Mouse (Mus musculus) midbrain, embryonic 10.5 days (tissue): Measurements from ENCODE around the gene Mkks. TPM values are rescaled to one million over a fixed set of nuclear protein-coding genes. Genes with fewer than 3 reads are reported as not detected.

Experiments used
- DNase-seq: peaks from one replicate; pipeline ENCODE4 v3.0.0-alpha.2; 2017; ENCODE audit warnings: low spot score
- H3K27ac ChIP-seq: fragments of 300-500 bp; sonication (generic); replicated peaks from 2 replicates; pipeline ENCODE4 v1.5.1; 2016; ENCODE audit warnings: mild to moderate bottlenecking
- H3K27me3 ChIP-seq: fragments of 300-500 bp; sonication (generic); 2 replicates; pipeline ENCODE4 v1.6.1; 2016; ENCODE audit warnings: low read depth, mild to moderate bottlenecking; ENCODE audit not compliant: poor library complexity, severe bottlenecking
- H3K36me3 ChIP-seq: fragments of 300-500 bp; sonication (generic); 2 replicates; pipeline ENCODE4 v1.6.1; 2016; ENCODE audit warnings: mild to moderate bottlenecking, moderate library complexity
- H3K4me1 ChIP-seq: fragments of 300-500 bp; sonication (generic); 2 replicates; pipeline ENCODE4 v1.6.1; 2016
- H3K4me3 ChIP-seq: fragments of 300-500 bp; sonication (generic); 2 replicates; pipeline ENCODE4 v1.5.1; 2016; ENCODE audit warnings: mild to moderate bottlenecking, moderate library complexity
- H3K9me3 ChIP-seq: fragments of 300-500 bp; sonication (generic); replicated peaks from 2 replicates; pipeline ENCODE4 v1.6.1; 2016; ENCODE audit warnings: mild to moderate bottlenecking
- WGBS: fragments of 180-500 bp; shearing (Covaris S2); methylation state at CpG from one replicate; pipeline ENCODE4 v1.1.7; 2016; 5-methylcytosine and 5-hydroxymethylcytosine counted together
- polyA plus RNA-seq: library from polyadenylated mRNA; unstranded; fragments of >200 nt; fragmentation: Nextera tagmentation; extraction: Ambion mirVana; gene quantifications from 2 replicates; pipeline ENCODE4 v1.2.1, GENCODE M21; 2016

Gene Mkks
- polyA plus RNA-seq = 14.0 and 16.4 TPM in 2 replicates

GRCm38 (mm10) chr2:136891068-136891950 lies at the start of gene Mkks, which contains the start of the genes Slx4ip and AL731706.1:
Mkks (minus strand) TSS chr2:136891389.
Slx4ip (plus strand) TSS chr2:136891218.
AL731706.1 (minus strand) TSS chr2:136891389.
- Histone ChIP-seq H3K9me3 (no peaks in the 10 kb centered on the region), H3K4me1 (peaks cover 21% of the 10 kb centered on the region), H3K36me3 (no peaks in the 10 kb centered on the region), H3K4me3 (peak within 1 kb of the TSS; percentile 81), H3K27ac (peak within 1 kb of the TSS; percentile 96), H3K27me3 (no peaks in the 10 kb centered on the region)
- DNase-seq = peak; percentile 99
- WGBS = under 1% methylated on average over 49 of the region's 49 CpGs

DNA sequence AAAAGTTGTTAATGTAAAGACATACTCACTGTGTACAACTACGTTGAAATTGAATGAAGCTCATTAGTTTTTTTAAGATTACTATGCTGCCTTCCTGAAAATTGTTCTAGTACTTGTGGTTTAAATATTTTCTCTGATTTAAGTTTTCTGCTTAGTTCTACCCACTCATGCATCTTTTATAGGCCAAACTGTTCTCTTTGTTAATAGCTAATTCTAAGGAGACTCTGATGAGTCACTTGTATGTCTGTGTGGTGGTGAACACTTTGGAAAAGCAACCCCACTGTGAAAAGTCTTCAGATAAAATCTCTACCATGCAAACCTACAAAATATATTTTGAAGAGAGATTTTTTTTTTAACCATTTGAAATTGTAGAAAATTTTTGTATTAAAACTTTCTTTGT lies 47.1 kb upstream of the Mkks start:
- 96% methylated on average over 1 of the region's 1 CpGs for WGBS
- H3K4me3 ChIP-seq = no peak overlapping the region
- H3K27me3 ChIP-seq = no peaks in the 10 kb centered on the region
- no peak overlapping the region for H3K27ac ChIP-seq
- no peak for DNase-seq
- no peaks in the 10 kb centered on the region for H3K9me3 ChIP-seq
- no peaks in the 10 kb centered on the region for H3K36me3 ChIP-seq
- H3K4me1 ChIP-seq = no peaks in the 10 kb centered on the region

DNA sequence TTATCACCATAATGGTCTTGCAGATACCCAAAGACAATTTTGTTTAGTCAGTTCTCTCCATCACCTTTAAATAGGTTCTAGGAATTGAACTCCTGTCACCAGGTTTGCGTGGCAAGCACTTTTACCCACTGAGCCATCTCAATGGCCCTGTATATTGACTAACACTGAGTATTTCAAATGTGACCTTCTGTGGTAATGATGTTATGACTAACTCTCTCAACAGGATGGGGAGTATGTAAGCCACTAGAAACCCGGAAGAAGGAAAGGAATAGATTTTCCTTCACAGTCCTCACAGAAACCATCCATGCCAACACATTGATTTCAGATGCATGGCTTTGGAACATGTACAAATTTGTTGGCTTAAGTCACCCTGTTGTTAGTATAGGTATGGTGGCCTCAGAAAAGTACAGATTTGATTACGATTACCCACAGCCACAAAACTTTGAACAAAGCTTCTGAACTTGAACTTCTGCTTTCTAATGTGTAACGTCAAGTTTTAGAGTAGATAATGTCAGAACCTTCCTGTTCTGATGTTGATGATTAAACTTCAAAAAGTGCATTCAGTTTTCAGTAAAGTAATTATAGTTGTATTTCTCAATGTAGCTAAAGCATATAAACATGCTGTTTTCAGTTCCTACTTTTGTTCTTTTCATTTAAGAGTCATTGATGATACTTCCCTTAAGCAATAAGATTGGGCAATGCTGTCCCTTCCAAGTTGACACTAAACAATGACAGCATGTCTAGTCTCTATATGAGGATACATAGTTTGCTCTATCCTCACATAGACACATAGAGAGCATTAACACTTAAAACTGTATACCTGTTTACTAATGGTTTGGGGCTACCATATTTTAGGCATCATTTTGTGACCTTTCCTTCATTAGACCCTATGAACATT lies 45.5 kb upstream of the Mkks start:
- H3K9me3 ChIP-seq = no peaks in the 10 kb centered on the region
- no peaks in the 10 kb centered on the region for H3K4me1 ChIP-seq
- no peak overlapping the region for H3K27ac ChIP-seq
- 92% methylated on average over 4 of the region's 4 CpGs for WGBS
- no peak for DNase-seq
- no peaks in the 10 kb centered on the region for H3K36me3 ChIP-seq
- no peak overlapping the region for H3K4me3 ChIP-seq
- H3K27me3 ChIP-seq = no peaks in the 10 kb centered on the region

DNA sequence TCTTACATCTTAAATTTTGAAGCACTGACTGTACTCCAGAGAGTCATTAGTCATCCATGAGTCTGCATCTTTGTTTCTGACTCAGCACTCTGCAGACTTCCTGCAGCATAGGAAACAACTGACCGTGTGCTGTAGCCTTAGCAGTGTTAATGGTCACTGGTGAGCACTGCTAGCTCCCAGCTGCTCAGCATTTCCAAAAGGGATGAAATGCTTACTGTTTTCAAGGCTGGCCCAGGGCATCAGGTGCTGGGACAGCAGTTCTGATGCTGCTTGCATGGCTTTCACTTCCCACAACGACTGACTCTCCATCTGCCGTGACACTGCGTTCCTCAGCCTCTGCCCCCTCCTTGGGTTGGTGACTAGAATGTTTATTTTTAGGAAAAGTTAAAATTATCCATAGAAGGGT lies 29.8 kb upstream of the Mkks start:
- Histone ChIP-seq H3K36me3 (no peaks in the 10 kb centered on the region), H3K4me1 (no peaks in the 10 kb centered on the region), H3K4me3 (no peak overlapping the region), H3K27me3 (no peaks in the 10 kb centered on the region), H3K27ac (no peak overlapping the region), H3K9me3 (no peaks in the 10 kb centered on the region)
- WGBS = 76% methylated on average over 4 of the region's 4 CpGs
- DNase-seq = no peak

DNA sequence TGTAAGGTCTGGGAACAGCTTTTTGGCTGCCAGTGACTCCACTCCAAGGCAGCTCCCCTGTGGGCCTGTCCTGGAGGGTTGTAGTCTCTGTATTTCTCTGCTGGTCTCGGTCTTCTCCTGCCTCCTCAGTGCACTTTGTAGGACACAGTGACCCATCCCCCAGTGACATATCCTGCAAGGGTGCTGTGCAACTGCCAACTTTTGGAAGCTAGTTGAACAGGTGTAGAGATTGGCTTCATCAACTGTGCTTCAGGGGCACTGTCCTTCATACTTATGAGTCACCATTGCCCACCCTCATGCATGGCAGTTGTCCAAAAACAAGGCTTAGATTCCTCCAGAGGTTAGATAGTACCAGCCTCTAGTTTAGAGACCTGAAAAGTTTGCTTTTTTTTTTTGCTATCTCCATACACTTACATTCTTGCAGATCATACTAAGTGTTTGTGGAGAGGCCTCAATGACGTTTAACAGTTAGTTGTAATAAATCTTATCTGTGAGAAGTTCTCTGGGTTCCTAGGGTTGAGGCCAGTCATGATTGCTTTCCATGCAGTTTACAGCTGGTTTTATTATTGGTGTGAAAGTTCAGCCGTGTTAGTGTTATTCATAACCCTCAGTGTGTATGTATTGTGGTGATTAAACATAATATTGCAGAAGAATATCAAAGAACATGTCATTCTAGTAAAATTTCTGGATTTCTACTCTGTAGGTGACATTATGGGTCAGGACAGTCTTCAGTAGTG lies 29.2 kb upstream of the Mkks start:
- Histone ChIP-seq H3K36me3 (no peaks in the 10 kb centered on the region), H3K27me3 (no peaks in the 10 kb centered on the region), H3K27ac (no peak overlapping the region), H3K9me3 (no peaks in the 10 kb centered on the region), H3K4me1 (no peaks in the 10 kb centered on the region), H3K4me3 (no peak overlapping the region)
- no peak for DNase-seq
- 89% methylated on average over 3 of the region's 3 CpGs for WGBS

GRCm38 (mm10) chr2:136919433-136919832 lies 28.2 kb upstream of the Mkks start:
- DNase-seq = no peak
- Histone ChIP-seq H3K4me3 (no peak overlapping the region), H3K9me3 (no peaks in the 10 kb centered on the region), H3K36me3 (no peaks in the 10 kb centered on the region), H3K27ac (0 out of 2 replicates have a peak overlapping the region, but pooled peaks have one; percentile 1), H3K27me3 (no peaks in the 10 kb centered on the region), H3K4me1 (peaks cover 6% of the 10 kb centered on the region; the same call in 1 of the 2 replicates)
- WGBS = 100% methylated on average over 1 of the region's 1 CpGs

GRCm38 (mm10) chr2:136914334-136914902 lies 23.2 kb upstream of the Mkks start:
- Histone ChIP-seq H3K36me3 (no peaks in the 10 kb centered on the region), H3K4me1 (peaks cover 45% of the 10 kb centered on the region), H3K27ac (no peak overlapping the region), H3K9me3 (no peaks in the 10 kb centered on the region), H3K27me3 (no peaks in the 10 kb centered on the region), H3K4me3 (no peak overlapping the region)
- 60% methylated on average over 3 of the region's 3 CpGs for WGBS
- DNase-seq = no peak

DNA sequence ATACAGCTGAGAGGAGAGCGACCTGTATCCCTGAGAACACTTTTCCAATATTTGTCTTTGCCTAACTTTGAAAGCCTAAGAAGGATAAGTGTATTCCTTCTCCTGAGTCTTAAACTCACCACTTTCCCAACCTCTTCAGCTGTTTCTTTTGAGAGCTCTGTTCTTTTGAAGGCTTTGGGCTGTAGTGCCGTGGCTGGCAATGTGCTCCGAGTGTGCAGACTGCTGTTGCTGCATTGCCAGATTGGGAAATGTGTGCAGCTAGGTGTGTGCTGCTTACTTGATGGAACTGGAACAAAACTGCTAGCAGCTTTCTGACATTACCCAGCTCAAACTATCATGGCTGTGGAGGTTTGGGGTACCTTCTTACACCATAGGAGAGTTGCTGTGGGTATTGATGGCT lies 21.8 kb upstream of the Mkks start:
- peak; percentile 21 for DNase-seq
- Histone ChIP-seq H3K9me3 (no peaks in the 10 kb centered on the region), H3K4me1 (peaks cover 48% of the 10 kb centered on the region), H3K4me3 (no peak overlapping the region), H3K36me3 (no peaks in the 10 kb centered on the region), H3K27ac (peak overlapping the region; percentile 72), H3K27me3 (no peaks in the 10 kb centered on the region)
- 21% methylated on average over 3 of the region's 3 CpGs for WGBS

DNA sequence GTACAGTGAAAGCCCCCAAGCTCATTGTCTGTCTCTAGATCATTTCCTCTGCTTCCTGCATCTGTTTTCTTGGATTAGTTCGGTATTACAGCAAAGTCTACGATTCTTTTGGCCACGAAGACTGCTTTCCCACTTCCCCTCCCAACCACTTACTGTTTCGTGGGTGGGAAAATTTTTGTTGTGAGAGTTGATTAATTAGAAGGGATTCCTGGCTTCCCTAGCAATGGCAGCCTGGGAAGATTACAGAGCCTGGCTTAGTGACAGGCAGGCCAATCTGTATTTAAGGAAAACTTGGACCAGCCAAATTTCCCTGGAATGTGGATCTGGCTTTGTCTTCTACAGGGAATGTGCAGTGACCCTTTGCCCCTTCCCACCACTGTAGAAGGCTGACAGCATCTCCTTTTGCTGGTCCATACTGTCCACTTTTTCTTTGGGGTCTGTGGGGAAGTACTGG lies 20.8 kb upstream of the Mkks start:
- peaks cover 48% of the 10 kb centered on the region for H3K4me1 ChIP-seq

GRCm38 (mm10) chr2:136909298-136909697 lies 18.1 kb upstream of the Mkks start:
- Histone ChIP-seq H3K4me3 (no peak overlapping the region), H3K36me3 (peaks cover 12% of the 10 kb centered on the region), H3K9me3 (no peaks in the 10 kb centered on the region), H3K27me3 (no peaks in the 10 kb centered on the region), H3K4me1 (peaks cover 41% of the 10 kb centered on the region), H3K27ac (no peak overlapping the region; the same call in 1 of the 2 replicates)
- 65% methylated on average over 2 of the region's 2 CpGs for WGBS
- DNase-seq = no peak

More for the DNA sequence above, 20.8 kb upstream of the Mkks start:
- H3K9me3 ChIP-seq = no peaks in the 10 kb centered on the region
- H3K27me3 ChIP-seq = no peaks in the 10 kb centered on the region
- peak overlapping the region; percentile 72 for H3K27ac ChIP-seq
- WGBS = 19% methylated on average over 4 of the region's 4 CpGs
- no peak overlapping the region for H3K4me3 ChIP-seq
- peak; percentile 29 for DNase-seq
- H3K36me3 ChIP-seq = no peaks in the 10 kb centered on the region

DNA sequence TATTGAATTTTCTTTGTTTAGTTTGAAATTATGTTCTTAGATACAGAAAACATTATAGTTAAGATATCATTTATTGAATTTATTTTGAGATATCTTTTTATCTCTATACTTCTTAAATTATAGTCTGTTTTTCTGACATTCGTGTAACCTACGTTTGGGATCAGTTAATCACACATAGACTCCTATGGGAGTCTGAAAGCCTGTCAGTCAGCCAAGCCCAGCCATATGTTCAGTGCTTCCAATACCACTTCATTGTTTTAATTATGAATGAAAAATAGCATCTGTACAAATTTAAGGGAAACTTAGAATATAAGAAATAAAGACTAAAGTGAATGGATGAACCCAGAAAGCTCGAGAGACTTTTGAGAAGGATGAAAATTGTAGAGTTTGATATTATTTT lies 17.4 kb upstream of the Mkks start:
- Histone ChIP-seq H3K4me1 (peaks cover 37% of the 10 kb centered on the region), H3K36me3 (peaks cover 12% of the 10 kb centered on the region), H3K27ac (no peak overlapping the region), H3K27me3 (no peaks in the 10 kb centered on the region), H3K4me3 (no peak overlapping the region), H3K9me3 (no peaks in the 10 kb centered on the region)
- DNase-seq = no peak
- 84% methylated on average over 3 of the region's 3 CpGs for WGBS

GRCm38 (mm10) chr2:136896131-136896530 lies 4.9 kb upstream of the Mkks start:
- 95% methylated on average over 2 of the region's 2 CpGs for WGBS
- no peak overlapping the region for H3K27ac ChIP-seq
- DNase-seq = no peak

More at GRCm38 (mm10) chr2:136896131-136896530, 4.9 kb upstream of the Mkks start:
- no peaks in the 10 kb centered on the region for H3K9me3 ChIP-seq
- peaks cover 23% of the 10 kb centered on the region for H3K4me1 ChIP-seq
- H3K27me3 ChIP-seq = no peaks in the 10 kb centered on the region
- no peak overlapping the region for H3K4me3 ChIP-seq
- no peaks in the 10 kb centered on the region for H3K36me3 ChIP-seq
